Mouse (Mus musculus): ENCODE measurements around the gene Gm21972. TPM values are rescaled to one million over a fixed set of nuclear protein-coding genes. Genes with fewer than 3 reads are reported as not detected.

Gm21972 gene
- polyA plus RNA-seq, 1 experiment from 2014 or later, result not detected

DNA sequence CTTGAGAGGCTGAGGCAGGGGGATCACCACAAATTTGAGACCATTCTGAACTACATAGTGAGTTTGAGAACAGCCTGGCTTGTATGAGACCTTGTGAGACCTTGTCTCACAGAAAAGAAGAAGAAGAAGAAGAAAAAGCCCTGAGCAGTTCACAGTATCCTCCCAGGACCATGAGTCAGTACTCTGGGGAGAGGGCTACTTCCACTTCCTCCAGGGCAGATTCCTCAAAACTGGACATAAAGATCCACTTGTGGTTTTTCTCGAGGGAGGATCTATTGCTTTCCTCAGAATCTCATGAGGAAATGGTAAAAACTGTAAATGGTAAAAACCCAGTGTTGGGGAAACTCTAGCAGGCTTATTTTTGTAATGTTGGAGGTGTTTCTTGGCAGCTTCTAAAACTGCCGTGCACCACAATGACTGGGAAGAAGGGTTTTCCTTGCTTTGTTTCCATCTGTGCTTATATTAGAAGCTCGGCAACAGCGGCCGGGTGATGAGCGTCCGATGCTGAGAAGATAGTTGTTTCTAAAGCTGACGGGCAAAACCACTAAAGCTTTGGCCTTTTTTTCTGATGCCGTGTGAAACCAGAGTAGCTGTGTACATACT is 69.3 kb downstream of the Gm21972 start:
- H3K36me3 ChIP-seq (ENCODE audit: insufficient read depth, low read length), result peaks cover 34% of the 10 kb centered on the region
- ATAC-seq (ENCODE audit: low FRiP score, low TSS enrichment), result no peak
- H3K9me3 ChIP-seq (ENCODE audit: low read length), result no peaks in the 10 kb centered on the region
- no peaks in the 10 kb centered on the region for H3K27me3 ChIP-seq (ENCODE audit: insufficient read depth, low read length)
- H3K4me2 ChIP-seq (replicated peaks; ENCODE audit: low read depth, low read length), result no peak overlapping the region
- no peak overlapping the region for H3K9ac ChIP-seq (replicated peaks; ENCODE audit: low read length)
- H3K27ac ChIP-seq (ENCODE audit: low read length), result no peak overlapping the region
- no peaks in the 10 kb centered on the region for H3K4me1 ChIP-seq (ENCODE audit: insufficient read depth, low read length)
- H3K4me3 ChIP-seq (ENCODE audit: low read length), result no peak overlapping the region
- WGBS, result 90% methylated on average over 9 of the region's 9 CpGs

DNA sequence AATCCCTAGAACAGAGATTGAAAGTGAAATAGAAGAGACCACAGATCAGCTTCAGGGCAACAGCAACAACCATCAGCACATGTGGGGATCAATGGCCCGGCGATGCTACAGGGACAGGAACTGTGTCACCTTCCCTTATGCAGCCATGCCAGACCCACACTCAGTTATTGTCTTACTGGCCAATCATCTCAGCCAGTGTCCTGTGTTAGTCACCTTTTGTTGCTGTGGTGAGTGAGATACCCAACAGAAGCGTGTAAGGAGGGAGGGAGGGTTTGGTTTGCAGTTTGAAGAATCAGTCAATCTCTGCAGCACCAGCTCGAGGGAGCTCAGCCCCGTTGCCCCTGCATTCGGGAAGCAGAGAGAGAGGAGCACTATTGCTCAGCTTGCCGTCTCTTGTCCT is 77.2 kb downstream of the Gm21972 start:
- WGBS, result 85% methylated on average over 7 of the region's 7 CpGs
- Histone ChIP-seq H3K27me3 (ENCODE audit: insufficient read depth, low read length) (no peaks in the 10 kb centered on the region), H3K4me2 (replicated peaks; ENCODE audit: low read depth, low read length) (no peak overlapping the region), H3K36me3 (ENCODE audit: insufficient read depth, low read length) (peaks cover 21% of the 10 kb centered on the region), H3K27ac (ENCODE audit: low read length) (no peak overlapping the region), H3K4me3 (ENCODE audit: low read length) (no peak overlapping the region), H3K9me3 (ENCODE audit: low read length) (no peaks in the 10 kb centered on the region), H3K4me1 (ENCODE audit: insufficient read depth, low read length) (no peaks in the 10 kb centered on the region), H3K9ac (replicated peaks; ENCODE audit: low read length) (no peak overlapping the region)
- no peak for ATAC-seq (ENCODE audit: low FRiP score, low TSS enrichment)

GRCm38 (mm10) chr1:86211498-86211897 is 78.1 kb downstream of the Gm21972 start:
- no peak overlapping the region for H3K27ac ChIP-seq (ENCODE audit: low read length)
- no peak overlapping the region for H3K9ac ChIP-seq (replicated peaks; ENCODE audit: low read length)
- no peak for ATAC-seq (ENCODE audit: low FRiP score, low TSS enrichment)
- no peak overlapping the region for H3K4me2 ChIP-seq (replicated peaks; ENCODE audit: low read depth, low read length)
- H3K4me3 ChIP-seq (ENCODE audit: low read length), result no peak overlapping the region
- no peaks in the 10 kb centered on the region for H3K27me3 ChIP-seq (ENCODE audit: insufficient read depth, low read length)
- H3K4me1 ChIP-seq (ENCODE audit: insufficient read depth, low read length), result no peaks in the 10 kb centered on the region
- no peaks in the 10 kb centered on the region for H3K9me3 ChIP-seq (ENCODE audit: low read length)
- WGBS, result 94% methylated on average over 1 of the region's 1 CpGs
- H3K36me3 ChIP-seq (ENCODE audit: insufficient read depth, low read length), result peaks cover 21% of the 10 kb centered on the region

Other genes with a start within 250 kb of the Gm21972 start
- gene Itm2c, start 239.4 kb upstream of the Gm21972 start, polyA plus RNA-seq (2015; fragmentation: Nextera tagmentation; extraction: Ambion mirVana), result 248 and 269 TPM in 2 replicates
- 1.6 TPM in 2 replicates for gene 4933407L21Rik, start 205.2 kb upstream of the Gm21972 start, polyA plus RNA-seq (2015; fragmentation: Nextera tagmentation; extraction: Ambion mirVana)
- gene Gpr55, start 172.6 kb upstream of the Gm21972 start, polyA plus RNA-seq (2015; fragmentation: Nextera tagmentation; extraction: Ambion mirVana), result 0.14 TPM in 1 of 2 replicates, not detected in the other
- gene Spata3, start 116.8 kb upstream of the Gm21972 start, polyA plus RNA-seq (2015; fragmentation: Nextera tagmentation; extraction: Ambion mirVana), result not detected in 2 replicates
- gene 2810459M11Rik, start 87.8 kb upstream of the Gm21972 start, polyA plus RNA-seq (2015; fragmentation: Nextera tagmentation; extraction: Ambion mirVana), result 0.71 and 0.94 TPM in 2 replicates
- gene Psmd1, start 69.2 kb upstream of the Gm21972 start, polyA plus RNA-seq (2015; fragmentation: Nextera tagmentation; extraction: Ambion mirVana), result 184 and 194 TPM in 2 replicates
- gene Htr2b, start 21.7 kb upstream of the Gm21972 start, polyA plus RNA-seq (2015; fragmentation: Nextera tagmentation; extraction: Ambion mirVana), result 0.60 and 1.2 TPM in 2 replicates
- gene Armc9, start 21.1 kb downstream of the Gm21972 start, polyA plus RNA-seq (2015; fragmentation: Nextera tagmentation; extraction: Ambion mirVana), result 26.2 and 28.1 TPM in 2 replicates
- 9.5 and 10.5 TPM in 2 replicates for gene B3gnt7, start 169.2 kb downstream of the Gm21972 start, polyA plus RNA-seq (2015; fragmentation: Nextera tagmentation; extraction: Ambion mirVana)
- 432 and 504 TPM in 2 replicates for gene Ncl, start 225.8 kb downstream of the Gm21972 start, polyA plus RNA-seq (2015; fragmentation: Nextera tagmentation; extraction: Ambion mirVana)